Mouse (Mus musculus) megakaryocyte, embryonic 14.5 days (primary cell): ENCODE data around the gene Theg.

Source experiments
- FLI1 ChIP-seq: IDR thresholded peaks from 2 replicates; pipeline ENCODE4 v1.6.1; 2012; ENCODE audit warnings: low read length, inconsistent platforms, mixed read lengths
- GATA1 ChIP-seq: IDR thresholded peaks from 3 replicates; pipeline ENCODE4 v1.6.1; 2012; ENCODE audit warnings: mixed read lengths, low read length, inconsistent platforms, borderline replicate concordance

- TF ChIP-seq FLI1 (no peak), GATA1 (no peak)
Observed at GRCm38 (mm10) chr10:79526661-79527452, 60.3 kb downstream of the Theg start.
